Mouse (Mus musculus) stomach, postnatal 0 days (tissue): ENCODE results near the gene Susd2. TPM values are rescaled to one million over a fixed set of nuclear protein-coding genes. Genes with fewer than 3 reads are reported as not detected.

Experiments
- ATAC-seq: fragments of 200-750 bp; cut with Nextera tagmentation; 2 replicates; pipeline ENCODE4 v1.8.0; 2017; ENCODE audit not compliant: low FRiP score, low TSS enrichment
- DNase-seq: peaks from one replicate; pipeline ENCODE4 v3.0.0-alpha.2; 2016; ENCODE audit warnings: low spot score
- H3K27ac ChIP-seq: fragments of 300-500 bp; sonication (generic); replicated peaks from 2 replicates; pipeline ENCODE4 v1.5.1; 2014; ENCODE audit warnings: mild to moderate bottlenecking, control low read depth
- H3K27me3 ChIP-seq: fragments of 300-500 bp; sonication (generic); 2 replicates; pipeline ENCODE4 v1.6.1; 2014; ENCODE audit warnings: low read length; ENCODE audit not compliant: control insufficient read depth, insufficient read depth
- H3K36me3 ChIP-seq: fragments of 300-500 bp; sonication (generic); 2 replicates; pipeline ENCODE4 v1.6.1; 2014; ENCODE audit warnings: low read length, mixed read lengths; ENCODE audit not compliant: control insufficient read depth, insufficient read depth
- H3K4me1 ChIP-seq: fragments of 300-500 bp; sonication (generic); replicated peaks from 2 replicates; pipeline ENCODE4 v1.6.1; 2014; ENCODE audit warnings: antibody characterized with exemption; ENCODE audit not compliant: control insufficient read depth, insufficient read depth
- H3K4me2 ChIP-seq: fragments of 300-500 bp; sonication (generic); replicated peaks from 2 replicates; pipeline ENCODE4 v1.6.1; 2014; ENCODE audit warnings: low read depth, mild to moderate bottlenecking, control low read depth, moderate library complexity
- H3K4me3 ChIP-seq: fragments of 300-500 bp; sonication (generic); 2 replicates; pipeline ENCODE4 v1.5.1; 2014; ENCODE audit warnings: low read depth, low read length, control low read depth
- H3K9ac ChIP-seq: fragments of 300-500 bp; sonication (generic); 2 replicates; pipeline ENCODE4 v1.6.1; 2014; ENCODE audit warnings: mild to moderate bottlenecking, low read length, control low read depth, mixed read lengths
- H3K9me3 ChIP-seq: fragments of 300-500 bp; sonication (generic); 2 replicates; pipeline ENCODE4 v1.6.1; 2016; ENCODE audit warnings: low read length; ENCODE audit not compliant: control insufficient read depth
- CTCF ChIP-seq: IDR thresholded peaks from 2 replicates; pipeline ENCODE4 v1.5.1; 2016; ENCODE audit warnings: antibody characterized with exemption, low read depth, mild to moderate bottlenecking, moderate library complexity
- EP300 ChIP-seq: optimal IDR thresholded peaks from 2 replicates; pipeline ENCODE3; 2016; ENCODE audit warnings: antibody characterized with exemption
- WGBS: fragments of 180-500 bp; shearing (Covaris S2); extraction: QIAGEN DNeasy Blood & Tissue Kit; methylation state at CpG from one replicate; pipeline ENCODE4 v1.1.7; 2014; 5-methylcytosine and 5-hydroxymethylcytosine counted together
- polyA plus RNA-seq: library from polyadenylated mRNA; unstranded; fragments of >200 nt; fragmentation: Nextera tagmentation; extraction: Ambion mirVana; gene quantifications from 2 replicates; pipeline ENCODE4 v1.2.1, GENCODE M21; 2015

Gene Susd2
- polyA plus RNA-seq, 1 experiment from 2014 or later, result 12.2 TPM

DNA sequence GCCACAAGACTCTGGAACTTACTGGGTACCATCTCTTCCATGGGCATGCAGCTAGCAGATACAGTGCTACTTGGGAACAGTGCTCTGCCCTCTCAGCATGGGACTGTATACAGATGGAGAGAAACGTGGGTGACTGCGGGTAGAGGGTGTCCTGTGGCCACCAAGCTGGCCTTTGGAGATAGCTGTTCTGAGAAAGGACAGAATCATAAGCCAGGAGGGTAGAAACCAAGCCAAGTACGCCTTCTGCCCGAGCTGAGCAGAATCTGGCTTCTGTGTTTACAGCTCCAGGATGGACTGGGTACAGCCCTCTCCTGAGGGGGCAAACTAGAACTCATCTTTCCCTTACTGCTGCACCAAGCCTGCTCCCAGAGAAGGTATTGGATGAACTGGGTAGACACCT is 18.8 kb upstream of the Susd2 start:
- DNase-seq (no peak), ATAC-seq (no peak)
- no peaks in the 10 kb centered on the region for H3K27me3 ChIP-seq
- TF ChIP-seq CTCF (no peak), EP300 (no peak)
- WGBS, result 79% methylated on average over 4 of the region's 4 CpGs
- no peaks in the 10 kb centered on the region for H3K4me1 ChIP-seq
- no peaks in the 10 kb centered on the region for H3K9me3 ChIP-seq
- peaks cover 14% of the 10 kb centered on the region for H3K36me3 ChIP-seq
- H3K27ac ChIP-seq, result no peak overlapping the region; the same call in 1 of the 2 replicates
- no peak overlapping the region for H3K4me3 ChIP-seq
- H3K9ac ChIP-seq, result no peak overlapping the region
- H3K4me2 ChIP-seq, result no peak overlapping the region

DNA sequence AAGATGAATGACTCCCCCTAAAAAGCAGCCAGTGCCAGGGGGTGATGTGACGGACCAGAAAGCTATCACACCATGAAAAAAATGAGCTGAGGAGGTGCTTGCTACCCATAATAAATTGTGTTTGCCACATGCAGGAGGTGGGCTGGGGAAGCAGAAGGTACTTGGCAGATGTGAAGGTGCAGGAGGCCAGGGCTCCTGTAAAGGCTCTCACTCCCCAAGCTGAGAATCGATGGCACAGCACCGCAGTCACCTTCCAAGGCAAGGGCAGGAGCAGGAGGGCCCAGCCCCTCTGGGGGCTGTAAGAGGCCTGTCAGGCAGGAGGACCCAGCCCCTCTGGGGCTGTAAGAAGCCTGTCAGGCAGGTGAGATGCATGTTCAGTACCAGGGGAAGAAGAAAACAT is 18.1 kb upstream of the Susd2 start:
- 81% methylated on average over 3 of the region's 3 CpGs for WGBS

GRCm38 (mm10) chr10:75661381-75661780 is 17.6 kb upstream of the Susd2 start:
- Histone ChIP-seq H3K9me3 (no peaks in the 10 kb centered on the region), H3K4me2 (no peak overlapping the region), H3K27me3 (no peaks in the 10 kb centered on the region), H3K4me3 (no peak overlapping the region), H3K4me1 (no peaks in the 10 kb centered on the region), H3K36me3 (peaks cover 25% of the 10 kb centered on the region), H3K27ac (no peak overlapping the region), H3K9ac (no peak overlapping the region)
- ATAC-seq (no peak), DNase-seq (no peak)
- TF ChIP-seq EP300 (no peak), CTCF (no peak)
- WGBS, result 64% methylated on average over 6 of the region's 6 CpGs

More for the DNA sequence above, 18.1 kb upstream of the Susd2 start:
- TF ChIP-seq EP300 (no peak), CTCF (no peak)
- DNase-seq (no peak), ATAC-seq (no peak)
- Histone ChIP-seq H3K4me2 (no peak overlapping the region), H3K4me1 (no peaks in the 10 kb centered on the region), H3K9me3 (no peaks in the 10 kb centered on the region), H3K36me3 (peaks cover 20% of the 10 kb centered on the region), H3K9ac (no peak overlapping the region), H3K27me3 (no peaks in the 10 kb centered on the region), H3K4me3 (no peak overlapping the region), H3K27ac (no peak overlapping the region; the same call in 1 of the 2 replicates)

DNA sequence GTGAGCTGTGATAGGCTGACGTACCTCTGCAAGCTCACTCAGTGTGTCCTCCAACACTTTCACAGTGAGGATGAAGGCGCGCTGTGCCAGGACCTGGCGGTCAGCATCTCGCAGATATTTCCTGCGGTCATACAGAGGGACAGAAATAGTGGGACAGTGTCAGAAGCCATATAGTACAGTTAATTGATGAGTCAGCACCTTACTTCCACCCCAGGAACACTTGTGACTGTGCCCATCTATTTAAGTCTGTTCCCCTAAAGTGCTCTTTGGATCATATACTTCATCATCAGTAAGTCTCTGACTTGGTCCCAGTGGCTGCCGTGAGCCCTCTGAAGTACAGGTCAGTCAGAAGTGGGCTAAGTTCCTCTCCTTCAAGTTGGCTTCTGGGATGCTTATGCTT is 14.0 kb upstream of the Susd2 start:
- no peak overlapping the region for H3K9ac ChIP-seq
- DNase-seq (no peak), ATAC-seq (no peak)
- H3K4me3 ChIP-seq, result no peak overlapping the region
- no peak overlapping the region for H3K4me2 ChIP-seq
- no peak overlapping the region for H3K27ac ChIP-seq
- H3K36me3 ChIP-seq, result peaks cover 32% of the 10 kb centered on the region
- no peak for TF ChIP-seq EP300
- no peak for TF ChIP-seq CTCF
- H3K9me3 ChIP-seq, result no peaks in the 10 kb centered on the region
- H3K4me1 ChIP-seq, result no peaks in the 10 kb centered on the region
- H3K27me3 ChIP-seq, result no peaks in the 10 kb centered on the region
- 93% methylated on average over 7 of the region's 7 CpGs for WGBS

- ATAC-seq, result no peak
- peaks cover 36% of the 10 kb centered on the region for H3K36me3 ChIP-seq
- H3K4me3 ChIP-seq, result no peak overlapping the region
Observed at GRCm38 (mm10) chr10:75657165-75657564, 13.4 kb upstream of the Susd2 start.

GRCm38 (mm10) chr10:75654053-75654452 is 10.2 kb upstream of the Susd2 start:
- no peak overlapping the region for H3K27ac ChIP-seq
- H3K4me3 ChIP-seq, result no peak overlapping the region
- TF ChIP-seq EP300 (no peak), CTCF (no peak)
- no peaks in the 10 kb centered on the region for H3K4me1 ChIP-seq
- H3K9me3 ChIP-seq, result no peaks in the 10 kb centered on the region
- ATAC-seq (no peak), DNase-seq (no peak)
- H3K9ac ChIP-seq, result no peak overlapping the region
- peaks cover 54% of the 10 kb centered on the region for H3K36me3 ChIP-seq
- WGBS, result 87% methylated on average over 4 of the region's 4 CpGs
- no peak overlapping the region for H3K4me2 ChIP-seq
- H3K27me3 ChIP-seq, result no peaks in the 10 kb centered on the region

More at GRCm38 (mm10) chr10:75657165-75657564, 13.4 kb upstream of the Susd2 start:
- 91% methylated on average over 5 of the region's 5 CpGs for WGBS
- no peak overlapping the region for H3K9ac ChIP-seq
- DNase-seq, result no peak
- no peak for TF ChIP-seq EP300
- no peak overlapping the region for H3K4me2 ChIP-seq
- no peak overlapping the region for H3K27ac ChIP-seq
- no peaks in the 10 kb centered on the region for H3K27me3 ChIP-seq
- H3K9me3 ChIP-seq, result no peaks in the 10 kb centered on the region
- no peaks in the 10 kb centered on the region for H3K4me1 ChIP-seq
